Mouse (Mus musculus) heart, adult 2 months (tissue): ENCODE data around the gene Klk10. TPM values are rescaled to one million over a fixed set of nuclear protein-coding genes. Genes with fewer than 3 reads are reported as not detected.

Experiments
- DNase-seq, 2 experiments: peaks; one replicate each; pipeline ENCODE4 v3.0.0; 2021
- H3K27ac ChIP-seq: fragments of 200-600 bp; 2 replicates; pipeline ENCODE4 v1.8.1; 2022
- H3K27me3 ChIP-seq: fragments of 200-500 bp; 2 replicates; pipeline ENCODE4 v1.6.1; 2012; ENCODE audit warnings: mild to moderate bottlenecking, low read length, inconsistent platforms, mixed read lengths; ENCODE audit not compliant: control insufficient read depth, insufficient read depth
- H3K36me3 ChIP-seq: fragments of 200-500 bp; 2 replicates; pipeline ENCODE4 v1.6.1; 2012; ENCODE audit warnings: low read length, inconsistent platforms; ENCODE audit not compliant: control insufficient read depth, insufficient read depth
- H3K4me1 ChIP-seq: fragments of 200-500 bp; 2 replicates; pipeline ENCODE4 v1.6.1; 2011; ENCODE audit warnings: low read length; ENCODE audit not compliant: control insufficient read depth, insufficient read depth
- H3K4me3 ChIP-seq: fragments of 200-600 bp; 2 replicates; pipeline ENCODE4 v1.8.1; 2022
- H3K79me2 ChIP-seq: fragments of 200-500 bp; replicated peaks from 2 replicates; pipeline ENCODE4 v1.6.1; 2012; ENCODE audit warnings: mild to moderate bottlenecking, inconsistent platforms, low read length, moderate library complexity, mixed read lengths; ENCODE audit not compliant: control insufficient read depth, insufficient read depth
- H3K9ac ChIP-seq: fragments of 200-500 bp; 2 replicates; pipeline ENCODE4 v1.6.1; 2012; ENCODE audit warnings: low read depth, mild to moderate bottlenecking, control low read depth, inconsistent platforms, low read length, mixed read lengths
- CTCF ChIP-seq: fragments of 200-600 bp; IDR thresholded peaks from 2 replicates; pipeline ENCODE4 v1.8.1; 2022; ENCODE audit warnings: antibody characterized with exemption, mild to moderate bottlenecking, moderate library complexity
- EP300 ChIP-seq: fragments of 200-500 bp; IDR thresholded peaks from 2 replicates; pipeline ENCODE4 v1.6.1; 2011; ENCODE audit warnings: low read depth, low read length, control low read depth; ENCODE audit not compliant: insufficient read depth
- POLR2A ChIP-seq: fragments of 200-500 bp; IDR thresholded peaks from 2 replicates; pipeline ENCODE4 v1.6.1; 2011; ENCODE audit warnings: mild to moderate bottlenecking, low read depth, low read length, control low read depth; ENCODE audit not compliant: insufficient read depth
- WGBS: fragments of 180-500 bp; shearing (Covaris S2); methylation state at CpG from one replicate; pipeline ENCODE4 v1.1.7; 2018; 5-methylcytosine and 5-hydroxymethylcytosine counted together
- intact Hi-C: fragments of 180-260 bp; cut with DNase I; formaldehyde crosslinking; loops from one replicate; pipeline ENCODE4 v1.15.1; 2025
- polyA plus RNA-seq: library from polyadenylated mRNA; depleted of rRNA; stranded (reverse); fragments of >200 nt; gene quantifications from 2 replicates; pipeline ENCODE4 v1.2.3, GENCODE M21; 2012
- total RNA-seq, 2 experiments: library from RNA; stranded (reverse); gene quantifications; 2 replicates each; pipeline ENCODE4 v1.2.3; 2021

Gene Klk10
- total and polyA plus RNA-seq, 3 experiments = 0.27 to 1.8 (median 0.65) TPM

- intact Hi-C loops = loop anchor here (2.0 to 10.0 kb wide), 3 partner anchors 102 to 208 kb away; partner anchors contain the start of gene Zfp719
Measured at GRCm38 (mm10) chr7:43782275-43783265, 1.7 kb downstream of the Klk10 start.

DNA sequence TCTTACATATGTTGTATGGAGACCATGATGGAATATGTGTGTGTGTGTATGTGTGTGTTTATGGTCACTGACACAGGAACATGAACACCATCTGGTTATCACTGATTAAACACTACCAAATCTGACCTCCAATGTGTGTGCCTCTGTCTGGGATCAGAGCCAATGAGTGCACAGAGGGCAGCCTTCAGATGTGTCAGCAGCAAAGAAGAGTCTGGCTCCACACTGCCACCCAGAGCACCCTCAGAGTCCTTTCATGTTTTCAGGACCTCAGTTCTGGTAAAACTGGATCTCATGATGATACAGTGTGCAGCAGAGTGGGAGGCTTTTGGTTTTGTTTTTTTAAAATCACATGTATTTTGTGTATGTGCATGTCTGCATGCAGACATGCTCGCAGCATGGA lies 4.5 kb downstream of the Klk10 start:
- Histone ChIP-seq H3K27me3 (no peaks in the 10 kb centered on the region), H3K36me3 (no peaks in the 10 kb centered on the region), H3K4me3 (no peak overlapping the region), H3K9ac (no peak overlapping the region), H3K79me2 (no peaks in the 10 kb centered on the region), H3K4me1 (0 out of 2 replicates have a peak, but pooled peaks cover under 1% of the 10 kb centered on the region), H3K27ac (no peak overlapping the region)
- no peak for DNase-seq
- intact Hi-C loops = loop anchor here (10.0 kb wide), 1 partner anchor 210 kb away; the partner anchor contains the start of gene Zfp719
- WGBS = 82% methylated on average over 1 of the region's 1 CpGs
- TF ChIP-seq CTCF (peak; percentile 32), POLR2A (no peak)

More at GRCm38 (mm10) chr7:43782275-43783265, 1.7 kb downstream of the Klk10 start:
- 9% methylated on average over 36 of the region's 36 CpGs for WGBS
- Histone ChIP-seq H3K79me2 (no peaks in the 10 kb centered on the region), H3K4me3 (peak overlapping the region; percentile 39; the same call in 1 of the 2 replicates), H3K36me3 (no peaks in the 10 kb centered on the region), H3K27me3 (no peaks in the 10 kb centered on the region), H3K4me1 (0 out of 2 replicates have a peak, but pooled peaks cover 2% of the 10 kb centered on the region), H3K9ac (peak overlapping the region; percentile 23), H3K27ac (no peak overlapping the region)
- DNase-seq = peak; percentile 76 to 84
- TF ChIP-seq EP300 (no peak), POLR2A (no peak), CTCF (peak; percentile 79)

DNA sequence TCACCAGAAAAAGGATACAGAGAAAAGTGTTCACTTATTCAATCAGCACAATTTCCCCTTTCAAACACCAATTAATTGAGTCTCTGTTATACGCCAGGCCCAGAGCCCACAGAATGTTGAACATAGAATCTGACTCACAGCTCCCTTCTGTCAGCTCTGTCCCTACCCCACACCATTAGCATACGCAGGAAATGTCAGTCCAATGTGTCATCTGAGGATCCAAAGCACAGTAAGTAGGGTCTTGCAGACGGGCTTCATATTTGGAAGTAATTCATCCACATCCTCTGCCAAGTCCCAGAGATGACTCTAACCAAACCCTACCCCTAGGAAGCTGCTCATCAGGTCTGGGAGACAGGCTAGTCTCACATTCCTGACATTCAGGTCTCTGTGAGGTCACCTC lies 7.3 kb downstream of the Klk10 start:
- Histone ChIP-seq H3K27ac (no peak overlapping the region), H3K4me3 (no peak overlapping the region), H3K4me1 (no peaks in the 10 kb centered on the region), H3K9ac (no peak overlapping the region), H3K36me3 (no peaks in the 10 kb centered on the region), H3K79me2 (no peaks in the 10 kb centered on the region), H3K27me3 (no peaks in the 10 kb centered on the region)
- WGBS = 52% methylated on average over 3 of the region's 3 CpGs
- intact Hi-C loops = loop anchor here (10.0 kb wide), 1 partner anchor 213 kb away; the partner anchor contains the start of gene Zfp719
- no peak for DNase-seq
- no peak for TF ChIP-seq EP300
- no peak for TF ChIP-seq POLR2A
- TF ChIP-seq CTCF = no peak

- TF ChIP-seq POLR2A (no peak), CTCF (peak; percentile 52), EP300 (no peak)
- intact Hi-C loops = loop anchor here (10.0 kb wide), 1 partner anchor 214 kb away; the partner anchor contains the start of gene Zfp719
Measured at GRCm38 (mm10) chr7:43789295-43789694, 8.5 kb downstream of the Klk10 start.

GRCm38 (mm10) chr7:43791591-43791990 lies 10.8 kb downstream of the Klk10 start, which contains the start of gene Klk9:
Klk9 (plus strand) TSS chr7:43791891.
- no peak for DNase-seq
- Histone ChIP-seq H3K4me3 (no peak within 1 kb of the TSS), H3K9ac (no peak within 1 kb of the TSS), H3K36me3 (no peaks in the 10 kb centered on the region), H3K79me2 (no peaks in the 10 kb centered on the region), H3K27me3 (no peaks in the 10 kb centered on the region), H3K27ac (no peak within 1 kb of the TSS), H3K4me1 (no peaks in the 10 kb centered on the region)
- TF ChIP-seq EP300 (no peak), CTCF (no peak), POLR2A (no peak)
- WGBS = 69% methylated on average over 7 of the region's 7 CpGs
- intact Hi-C loops = no loop called here

More at GRCm38 (mm10) chr7:43789295-43789694, 8.5 kb downstream of the Klk10 start:
- Histone ChIP-seq H3K36me3 (no peaks in the 10 kb centered on the region), H3K4me1 (no peaks in the 10 kb centered on the region), H3K9ac (no peak overlapping the region), H3K27me3 (no peaks in the 10 kb centered on the region), H3K4me3 (no peak overlapping the region), H3K79me2 (no peaks in the 10 kb centered on the region), H3K27ac (no peak overlapping the region)
- no peak for DNase-seq
- 65% methylated on average over 2 of the region's 2 CpGs for WGBS
